Mouse (Mus musculus) spleen, postnatal 0 days (tissue): ENCODE data around the gene Cdc20. TPM values are rescaled to one million over a fixed set of nuclear protein-coding genes. Genes with fewer than 3 reads are reported as not detected.

Experiments used
- polyA plus RNA-seq: library from polyadenylated mRNA; unstranded; fragments of >200 nt; fragmentation: Nextera tagmentation; extraction: Ambion mirVana; gene quantifications from 2 replicates; pipeline ENCODE4 v1.2.1, GENCODE M21; 2015

Cdc20 gene
- 154 and 163 TPM in 2 replicates for polyA plus RNA-seq

GRCm38 (mm10) chr4:118436820-118437603 lies at the start of gene Cdc20:
TSS of gene Cdc20 (minus strand) at chr4:118437352.

GRCm38 (mm10) chr4:118457345-118457975 lies 20.3 kb upstream of the Cdc20 start, which contains the start of gene Mpl:
TSS of gene Mpl (minus strand) at chr4:118457513.

GRCm38 (mm10) chr4:118427768-118428451 lies 9.2 kb downstream of the Cdc20 start, which contains the start of gene Elovl1:
TSS of gene Elovl1 (plus strand) at chr4:118428093.

GRCm38 (mm10) chr4:118409142-118409900 lies 27.8 kb downstream of the Cdc20 start, which contains the start of the genes Szt2 and Med8:
TSS of gene Szt2 (minus strand) at chr4:118409273.
TSS of gene Med8 (plus strand) at chr4:118409337.

Other genes with a start within 250 kb of the Cdc20 start
- gene Ptprf, start 145.9 kb downstream of the Cdc20 start, polyA plus RNA-seq, result 4.8 and 5.9 TPM in 2 replicates
- 4.8 and 4.9 TPM in 2 replicates for gene Szt2, start 28.1 kb downstream of the Cdc20 start, polyA plus RNA-seq
- 82.2 and 89.1 TPM in 2 replicates for gene Med8, start 28.0 kb downstream of the Cdc20 start, polyA plus RNA-seq
- gene Elovl1, start 9.3 kb downstream of the Cdc20 start, polyA plus RNA-seq, result 73.7 and 73.8 TPM in 2 replicates
- gene Mpl, start 20.2 kb upstream of the Cdc20 start, polyA plus RNA-seq, result 5.3 and 6.5 TPM in 2 replicates
- 15.2 and 16.1 TPM in 2 replicates for gene Tie1, start 52.7 kb upstream of the Cdc20 start, polyA plus RNA-seq
- 0.29 and 0.38 TPM in 2 replicates for gene 2610528J11Rik, start 89.6 kb upstream of the Cdc20 start, polyA plus RNA-seq
- 0.24 and 0.28 TPM in 2 replicates for gene Tmem125, start 106.7 kb upstream of the Cdc20 start, polyA plus RNA-seq
- 0.42 and 0.49 TPM in 2 replicates for gene Cfap57, start 183.4 kb upstream of the Cdc20 start, polyA plus RNA-seq
- 111 and 115 TPM in 2 replicates for gene Ebna1bp2, start 183.4 kb upstream of the Cdc20 start, polyA plus RNA-seq
- not detected in 2 replicates for gene Olfr62, start 221.6 kb upstream of the Cdc20 start, polyA plus RNA-seq